Mouse (Mus musculus) heart, adult 18-20 months (tissue): ENCODE data around the gene Ell2. TPM values are rescaled to one million over a fixed set of nuclear protein-coding genes. Genes with fewer than 3 reads are reported as not detected.
"Not testable (repeated sequence)": the region's sequence is repeated elsewhere in the genome, so short reads cannot be mapped to it uniquely, and the experiment has no call there.

Experiments used
- DNase-seq, 2 experiments: peaks; one replicate each; pipeline ENCODE4 v3.0.0; 2021 to 2022; ENCODE audit warnings: mixed read lengths in 1 of 2
- long read RNA-seq, 2 experiments: library from polyadenylated mRNA; stranded (forward); transcript quantifications; one replicate each; pipeline ENCODE4 v2.0.0; 2021
- total RNA-seq, 2 experiments: library from RNA; stranded (reverse); gene quantifications; 2 replicates each; pipeline ENCODE4 v1.2.3; 2021

The Ell2 gene
- 10 to 100 TPM; 25.2 to 31.5 TPM for total RNA-seq
- long read RNA-seq, experiment 1, full-length matches to known transcripts = 3 of 10 reads
- long read RNA-seq, experiment 1, partial matches to known transcripts = 1 of 10 reads
- long read RNA-seq, experiment 1, other reads (novel, unspliced or antisense) = 6 of 10 reads
- long read RNA-seq, experiment 2, partial matches to known transcripts = 0 of 1 reads
- long read RNA-seq, experiment 2, other reads (novel, unspliced or antisense) = 1 of 1 reads

- DNase-seq = no peak
Observed at GRCm38 (mm10) chr13:75706457-75706856, at the start of gene Ell2. Gene Ell2, plus strand, starts transcription at chr13:75706757.

DNA sequence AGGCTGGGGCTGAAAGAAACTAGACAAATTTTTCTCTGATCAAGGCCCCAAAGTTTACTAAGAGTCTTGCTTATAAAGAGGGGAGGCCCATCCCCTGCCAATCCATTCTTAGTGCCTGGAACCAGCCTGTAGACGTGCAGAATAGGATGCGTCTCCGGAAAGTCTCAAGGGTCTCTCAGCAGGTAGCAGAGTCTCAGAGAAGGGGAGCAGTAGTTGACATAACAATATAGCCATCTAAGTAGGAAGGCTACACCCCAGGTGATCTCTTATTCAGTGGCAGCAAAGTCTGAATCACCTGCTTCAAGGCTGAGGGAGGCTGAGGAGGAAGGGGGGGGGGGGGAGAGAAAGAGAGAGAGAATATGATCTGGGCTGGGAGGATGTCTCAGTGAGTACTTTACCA lies 21.1 kb upstream of the Ell2 start:
- no peak for DNase-seq

DNA sequence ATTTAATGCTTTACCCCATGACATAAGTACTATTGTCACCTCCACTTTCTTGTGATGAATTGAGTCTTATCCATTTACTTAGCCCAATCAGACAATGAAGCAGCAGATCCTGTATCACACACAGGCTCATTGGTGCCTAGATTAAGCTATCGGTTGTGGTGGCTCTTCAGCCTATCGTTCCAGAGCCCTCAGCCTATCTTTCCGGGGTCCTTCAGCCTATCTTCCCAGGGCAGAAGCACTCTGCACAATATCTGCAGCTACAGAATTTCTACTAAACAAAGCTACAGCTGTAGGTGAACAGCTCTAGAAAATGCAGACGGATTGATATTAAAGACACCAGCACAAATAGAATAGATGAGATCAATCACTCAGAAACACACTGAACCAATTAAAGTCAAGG lies 19.6 kb upstream of the Ell2 start:
- no peak for DNase-seq

GRCm38 (mm10) chr13:75691625-75692024 lies 14.9 kb upstream of the Ell2 start:
- no peak for DNase-seq

GRCm38 (mm10) chr13:75693081-75693480 lies 13.5 kb upstream of the Ell2 start:
- DNase-seq = no peak

DNA sequence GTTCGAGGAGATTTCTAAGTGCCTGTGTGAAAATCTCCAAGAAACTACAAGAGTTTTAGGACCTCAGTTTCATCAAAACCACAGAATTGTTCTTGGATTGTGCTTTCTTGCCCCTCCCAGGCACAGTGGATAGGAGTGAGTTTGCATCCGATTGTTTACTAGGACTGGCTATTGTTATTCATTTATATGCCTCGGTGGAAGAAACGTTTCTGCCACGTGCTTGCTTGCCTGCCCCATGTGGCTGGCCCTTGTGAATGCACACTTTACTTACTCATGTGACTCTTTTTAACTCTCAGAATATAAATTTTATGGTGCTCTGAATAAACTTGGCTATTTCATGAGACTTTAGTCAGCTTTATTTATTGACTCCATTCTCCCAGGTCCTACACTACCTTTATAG lies 3.7 kb upstream of the Ell2 start:
- DNase-seq = no peak

DNA sequence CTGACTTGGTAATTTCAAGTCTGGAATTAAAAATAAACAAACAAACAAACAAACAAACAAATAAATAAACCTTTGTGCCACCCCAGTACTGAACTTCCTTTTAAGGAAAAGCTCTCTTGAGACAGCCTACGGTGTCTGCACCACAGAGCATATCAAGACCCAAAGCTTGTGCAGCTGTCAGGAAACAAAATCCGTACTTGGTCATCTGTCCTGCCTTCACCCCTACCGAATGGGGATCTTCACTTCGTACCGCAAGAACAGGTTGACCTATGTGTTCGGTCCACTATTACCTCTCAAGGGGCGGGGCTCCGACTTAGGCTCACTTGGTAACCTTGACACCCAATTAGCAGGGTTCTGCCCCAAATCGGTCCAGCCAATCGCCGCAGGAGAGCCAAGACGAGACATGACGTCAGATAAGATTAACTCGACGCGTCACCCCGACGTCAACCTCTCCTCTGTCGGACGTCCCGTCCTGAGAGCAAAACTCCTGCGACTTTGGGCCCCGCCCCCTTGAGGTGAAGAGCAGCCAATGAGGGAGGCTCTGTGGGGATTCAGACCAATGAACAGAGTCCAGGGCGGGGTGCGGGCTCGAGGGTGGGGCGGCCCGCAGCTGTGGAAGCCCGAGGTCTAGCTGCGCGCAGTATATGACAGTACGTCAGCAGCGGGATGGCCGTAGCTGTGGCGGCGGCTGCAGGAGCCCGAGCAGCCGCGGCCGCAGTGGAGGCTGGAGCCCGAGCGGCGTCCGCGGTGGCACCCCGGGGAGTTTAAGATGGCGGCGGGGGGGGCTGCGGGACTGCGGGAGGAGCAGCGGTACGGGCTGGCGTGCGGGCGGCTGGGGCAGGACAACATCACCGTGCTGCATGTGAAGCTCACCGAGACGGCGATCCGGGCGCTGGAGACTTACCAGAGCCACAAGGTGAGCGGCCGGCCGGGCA lies 592 bp downstream of the Ell2 start:
- DNase-seq = peak; percentile 96 to 98

DNA sequence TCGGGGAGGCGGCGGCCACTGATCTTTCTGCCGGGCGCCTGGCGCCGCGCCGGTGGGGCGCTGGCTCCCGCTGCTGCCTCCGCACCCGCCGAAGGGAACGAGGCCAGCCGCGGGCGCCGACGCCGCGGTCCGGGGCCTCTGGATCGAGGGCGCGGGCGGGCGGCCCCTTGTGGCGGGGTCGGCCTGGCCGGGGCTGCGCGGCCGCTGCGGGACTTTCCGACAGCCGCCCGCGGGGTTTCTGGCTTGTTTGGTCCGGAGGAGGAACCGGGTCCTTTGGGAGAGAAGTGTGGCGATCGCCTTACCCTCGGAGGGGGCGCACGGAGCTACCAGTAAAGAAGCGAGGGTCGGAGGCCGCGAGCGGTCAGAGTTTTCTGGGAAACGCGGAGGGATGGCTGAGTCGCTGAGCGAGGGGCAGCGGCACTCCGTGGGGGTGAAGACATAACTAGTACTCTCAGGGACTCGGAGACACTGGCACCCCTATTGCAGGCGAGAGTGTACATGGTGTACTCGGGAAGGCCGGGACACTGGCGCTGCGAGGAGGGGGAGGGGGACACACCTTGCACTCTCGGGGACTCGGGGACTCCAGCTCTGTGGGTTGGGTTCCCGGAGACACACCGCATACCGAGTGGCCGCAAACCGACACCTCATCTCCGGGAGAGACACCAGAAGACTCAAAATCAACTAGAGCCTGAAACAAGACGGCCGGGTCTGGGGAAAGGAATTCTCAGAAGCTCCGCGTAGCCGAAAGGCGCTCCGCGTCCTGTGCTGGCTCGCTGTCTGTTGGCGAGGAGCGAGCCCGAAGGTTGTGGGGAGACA lies 1.5 kb downstream of the Ell2 start:
- peak; percentile 68 to 80 for DNase-seq

GRCm38 (mm10) chr13:75708637-75709002 lies 2.1 kb downstream of the Ell2 start:
- no peak for DNase-seq

DNA sequence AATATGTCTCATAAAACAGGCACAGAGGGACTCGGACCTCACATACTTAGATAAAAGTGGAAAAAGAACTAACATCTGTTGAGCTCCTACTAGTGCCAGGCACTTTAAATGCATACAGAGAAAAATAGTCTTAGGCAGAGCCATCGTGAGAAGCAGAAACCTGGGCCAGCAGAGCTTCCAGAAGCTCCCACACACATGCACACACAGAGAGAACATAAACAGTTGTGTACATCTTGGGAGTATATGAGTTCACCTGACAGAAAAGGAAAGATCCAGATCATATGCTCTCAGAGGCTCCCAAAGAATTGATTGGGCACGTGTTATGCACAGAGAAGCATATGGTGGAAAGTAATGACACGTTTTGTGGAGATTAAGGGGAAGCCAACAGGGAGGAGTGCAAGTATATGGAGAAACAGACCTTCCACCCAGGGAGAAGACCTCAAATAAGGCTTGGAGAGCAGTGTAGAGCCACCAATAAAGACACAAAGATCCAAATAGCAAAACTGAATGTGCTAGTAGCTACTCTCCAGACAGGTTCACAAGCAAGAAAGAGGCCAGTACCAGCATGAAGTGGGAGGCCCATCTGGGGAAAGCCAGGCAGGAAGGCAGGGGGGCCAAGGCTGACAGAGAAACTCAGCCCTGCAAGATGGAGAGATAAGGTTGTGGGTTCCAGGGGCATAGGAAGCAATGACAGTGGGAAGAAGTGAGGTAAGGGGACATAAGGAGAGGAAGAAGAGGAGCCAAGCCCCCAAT lies 2.6 kb downstream of the Ell2 start:
- peak in 1 of 2 experiments; percentile 25 for DNase-seq

DNA sequence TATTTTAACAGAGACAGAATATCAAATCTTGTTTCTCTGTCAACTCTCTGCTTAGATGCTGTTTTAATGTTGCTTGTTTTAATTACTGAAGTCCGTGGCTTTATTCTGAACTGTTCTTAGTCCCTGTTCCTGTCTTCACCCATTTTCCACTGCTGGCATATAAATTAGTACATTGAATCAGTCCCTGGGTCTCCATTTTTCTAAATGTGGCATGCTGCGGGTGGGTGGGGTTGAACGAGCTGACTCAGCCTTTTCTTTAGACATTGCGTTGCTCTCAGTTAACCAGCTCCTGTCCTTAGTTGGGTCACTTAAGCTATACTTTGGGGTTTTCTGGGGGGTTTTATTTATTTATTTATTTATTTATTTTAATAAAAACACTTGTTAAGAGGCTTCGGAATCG lies 3.6 kb downstream of the Ell2 start:
- no peak for DNase-seq

GRCm38 (mm10) chr13:75711517-75711916 lies 5.0 kb downstream of the Ell2 start:
- DNase-seq = not testable (repeated sequence)

DNA sequence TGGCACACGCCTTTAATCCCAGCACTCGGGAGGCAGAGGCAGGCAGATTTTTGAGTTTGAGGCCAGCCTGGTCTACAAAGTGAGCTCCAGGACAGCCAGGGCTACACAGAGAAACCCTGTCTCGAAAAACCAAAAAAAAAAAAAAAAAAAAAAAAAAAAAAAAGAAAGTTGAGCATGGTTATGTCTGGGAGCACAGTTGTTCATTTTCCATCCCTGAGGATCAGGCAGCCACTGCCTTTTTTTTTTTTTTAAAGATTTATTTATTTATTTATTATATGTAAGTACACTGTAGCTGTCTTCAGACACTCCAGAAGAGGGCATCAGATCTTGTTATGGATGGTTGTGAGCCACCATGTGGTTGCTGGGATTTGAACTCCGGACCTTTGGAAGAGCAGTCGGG lies 6.0 kb downstream of the Ell2 start:
- DNase-seq = not testable (repeated sequence)

DNA sequence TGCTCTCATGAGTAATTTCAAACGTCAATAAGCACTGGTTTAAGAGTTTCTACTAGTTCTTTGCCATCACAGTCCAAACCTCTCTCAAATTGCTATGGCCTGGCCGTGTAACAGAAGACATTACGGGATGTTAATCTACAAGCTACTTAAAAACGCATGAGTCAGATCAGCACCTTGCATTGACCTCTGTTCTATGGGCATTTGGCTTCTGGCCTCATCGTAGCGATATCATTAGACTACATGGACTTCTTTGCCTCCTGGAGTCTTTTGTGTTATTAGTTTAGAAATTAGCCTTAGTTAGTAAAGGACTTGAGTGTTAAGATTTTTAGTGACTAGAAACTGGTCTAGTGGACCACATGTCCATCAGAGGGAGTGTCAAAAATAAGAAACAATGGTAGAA lies 7.8 kb downstream of the Ell2 start:
- no peak for DNase-seq

- DNase-seq = no peak
Observed at GRCm38 (mm10) chr13:75717638-75718302, 11.2 kb downstream of the Ell2 start.

- DNase-seq = no peak
Observed at GRCm38 (mm10) chr13:75718376-75718775, 11.8 kb downstream of the Ell2 start.

GRCm38 (mm10) chr13:75719645-75720044 lies 13.1 kb downstream of the Ell2 start:
- DNase-seq = no peak

DNA sequence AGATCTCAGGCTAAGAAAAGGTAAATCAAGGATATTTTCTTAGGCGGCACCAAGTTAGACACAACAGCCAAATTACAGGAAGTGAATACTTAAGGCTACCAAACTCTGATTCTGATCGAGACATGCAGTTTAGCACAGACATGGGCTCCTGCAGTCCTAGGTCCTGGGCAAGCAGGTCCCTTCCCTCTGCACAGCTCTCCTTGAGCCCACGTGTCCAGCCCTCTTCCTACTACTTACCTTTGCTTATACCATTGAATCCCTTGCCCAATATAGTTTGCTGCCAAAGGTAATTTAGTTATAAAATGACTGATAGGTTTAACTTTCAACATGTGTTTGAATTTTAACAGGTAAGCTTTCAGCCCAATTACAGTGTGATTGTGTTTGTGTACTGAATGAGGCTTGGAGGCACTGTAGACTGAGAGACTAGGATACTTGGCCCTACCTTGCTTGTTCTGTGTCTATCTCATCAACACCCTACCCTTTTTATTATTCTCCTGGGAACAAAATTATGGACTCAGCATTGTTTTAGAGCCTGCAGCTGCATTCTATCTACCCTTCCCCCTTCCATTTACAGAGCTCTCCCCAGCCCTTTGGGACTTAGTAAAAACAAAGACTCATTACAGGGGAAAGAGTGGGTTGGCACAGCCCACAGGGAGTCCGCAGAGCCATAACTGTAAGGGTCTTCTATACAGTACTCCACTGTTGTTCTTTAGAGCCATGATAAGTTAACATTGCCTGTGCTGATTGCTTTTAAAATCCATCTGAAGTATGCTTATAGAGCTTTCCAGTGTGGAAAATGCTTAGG lies 20.2 kb downstream of the Ell2 start:
- DNase-seq = no peak

GRCm38 (mm10) chr13:75727932-75728331 lies 21.4 kb downstream of the Ell2 start:
- DNase-seq = no peak

- no peak for DNase-seq
Observed at GRCm38 (mm10) chr13:75729834-75730233, 23.3 kb downstream of the Ell2 start.

- no peak for DNase-seq
Observed at GRCm38 (mm10) chr13:75730717-75731116, 24.2 kb downstream of the Ell2 start.
